Mouse (Mus musculus) limb, embryonic 10.5 days (tissue): Measurements from ENCODE around the gene Ddx39b. TPM values are rescaled to one million over a fixed set of nuclear protein-coding genes. Genes with fewer than 3 reads are reported as not detected.
A peak's percentile ranks its signal among the peaks of the same experiment; 100 is the strongest.

Experiments used
- DNase-seq: peaks from one replicate; pipeline ENCODE4 v3.0.0-alpha.2; 2017; ENCODE audit warnings: low spot score
- H3K27ac ChIP-seq: fragments of 300-500 bp; sonication (generic); 2 replicates; pipeline ENCODE4 v1.5.1; 2016; ENCODE audit warnings: mild to moderate bottlenecking
- H3K27me3 ChIP-seq: fragments of 300-500 bp; sonication (generic); 2 replicates; pipeline ENCODE4 v1.6.1; 2016; ENCODE audit warnings: low read depth, mild to moderate bottlenecking; ENCODE audit not compliant: poor library complexity, severe bottlenecking
- H3K36me3 ChIP-seq: fragments of 300-500 bp; sonication (generic); 2 replicates; pipeline ENCODE4 v1.6.1; 2016; ENCODE audit warnings: mild to moderate bottlenecking, moderate library complexity
- H3K4me1 ChIP-seq: fragments of 300-500 bp; sonication (generic); 2 replicates; pipeline ENCODE4 v1.6.1; 2016
- H3K4me3 ChIP-seq: fragments of 300-500 bp; sonication (generic); 2 replicates; pipeline ENCODE4 v1.5.1; 2016; ENCODE audit warnings: mild to moderate bottlenecking, moderate library complexity
- H3K9me3 ChIP-seq: fragments of 300-500 bp; sonication (generic); replicated peaks from 2 replicates; pipeline ENCODE4 v1.6.1; 2016; ENCODE audit warnings: mild to moderate bottlenecking
- WGBS: fragments of 180-500 bp; shearing (Covaris S2); methylation state at CpG from one replicate; pipeline ENCODE4 v1.1.7; 2016; 5-methylcytosine and 5-hydroxymethylcytosine counted together
- polyA plus RNA-seq: library from polyadenylated mRNA; unstranded; fragments of >200 nt; fragmentation: Nextera tagmentation; extraction: Ambion mirVana; gene quantifications from 2 replicates; pipeline ENCODE4 v1.2.1, GENCODE M21; 2016

Gene Ddx39b
- polyA plus RNA-seq, 1 experiment from 2014 or later, result 749 TPM

- no peaks in the 10 kb centered on the region for H3K27me3 ChIP-seq
- no peaks in the 10 kb centered on the region for H3K9me3 ChIP-seq
- DNase-seq, result no peak
- peak overlapping the region; percentile 99 for H3K4me3 ChIP-seq
- H3K27ac ChIP-seq, result peak overlapping the region; percentile 100
- 25% methylated on average over 12 of the region's 12 CpGs for WGBS
- peaks cover 41% of the 10 kb centered on the region for H3K4me1 ChIP-seq
- peaks cover 35% of the 10 kb centered on the region for H3K36me3 ChIP-seq
Measured at GRCm38 (mm10) chr17:35240384-35241304, 902 bp upstream of the Ddx39b start.

GRCm38 (mm10) chr17:35242015-35242941 is 732 bp downstream of the Ddx39b start:
- Histone ChIP-seq H3K9me3 (no peaks in the 10 kb centered on the region), H3K4me1 (peaks cover 36% of the 10 kb centered on the region), H3K27me3 (no peaks in the 10 kb centered on the region), H3K4me3 (peak overlapping the region; percentile 99), H3K36me3 (peaks cover 50% of the 10 kb centered on the region), H3K27ac (peak overlapping the region; percentile 100)
- DNase-seq, result peak; percentile 71
- WGBS, result under 1% methylated on average over 55 of the region's 55 CpGs

- Histone ChIP-seq H3K36me3 (peaks cover 55% of the 10 kb centered on the region), H3K4me1 (peaks cover 36% of the 10 kb centered on the region), H3K9me3 (no peaks in the 10 kb centered on the region), H3K27me3 (no peaks in the 10 kb centered on the region), H3K27ac (peak overlapping the region; percentile 100), H3K4me3 (peak overlapping the region; percentile 99)
- DNase-seq, result peak; percentile 61
- WGBS, result 19% methylated on average over 16 of the region's 16 CpGs
Measured at GRCm38 (mm10) chr17:35243086-35243485, 1.5 kb downstream of the Ddx39b start.

DNA sequence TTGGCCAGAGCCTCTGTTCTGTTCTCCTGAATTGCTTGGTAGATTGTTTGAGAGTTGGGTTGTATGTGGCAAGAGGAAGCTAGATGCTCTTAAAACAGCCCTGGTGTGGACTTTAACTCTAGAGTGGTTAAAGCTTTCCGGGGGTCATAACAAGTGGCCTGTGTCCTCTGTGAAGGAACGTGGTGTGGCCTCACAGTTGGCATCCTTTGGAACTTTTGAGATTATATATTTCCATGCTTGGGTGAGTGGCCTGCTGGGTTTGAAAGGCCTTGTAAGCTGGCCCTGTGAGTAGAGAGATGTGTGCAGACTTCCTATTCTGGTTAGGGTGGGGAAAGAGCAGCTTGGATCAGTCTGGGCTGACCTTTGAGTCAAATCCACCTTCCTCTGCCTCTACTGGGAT is 3.5 kb downstream of the Ddx39b start:
- peaks cover 36% of the 10 kb centered on the region for H3K4me1 ChIP-seq
- no peak overlapping the region for H3K27ac ChIP-seq
- peaks cover 74% of the 10 kb centered on the region for H3K36me3 ChIP-seq
- DNase-seq, result no peak
- no peaks in the 10 kb centered on the region for H3K9me3 ChIP-seq
- WGBS, result 86% methylated on average over 2 of the region's 2 CpGs
- H3K4me3 ChIP-seq, result peak overlapping the region; percentile 99
- no peaks in the 10 kb centered on the region for H3K27me3 ChIP-seq

DNA sequence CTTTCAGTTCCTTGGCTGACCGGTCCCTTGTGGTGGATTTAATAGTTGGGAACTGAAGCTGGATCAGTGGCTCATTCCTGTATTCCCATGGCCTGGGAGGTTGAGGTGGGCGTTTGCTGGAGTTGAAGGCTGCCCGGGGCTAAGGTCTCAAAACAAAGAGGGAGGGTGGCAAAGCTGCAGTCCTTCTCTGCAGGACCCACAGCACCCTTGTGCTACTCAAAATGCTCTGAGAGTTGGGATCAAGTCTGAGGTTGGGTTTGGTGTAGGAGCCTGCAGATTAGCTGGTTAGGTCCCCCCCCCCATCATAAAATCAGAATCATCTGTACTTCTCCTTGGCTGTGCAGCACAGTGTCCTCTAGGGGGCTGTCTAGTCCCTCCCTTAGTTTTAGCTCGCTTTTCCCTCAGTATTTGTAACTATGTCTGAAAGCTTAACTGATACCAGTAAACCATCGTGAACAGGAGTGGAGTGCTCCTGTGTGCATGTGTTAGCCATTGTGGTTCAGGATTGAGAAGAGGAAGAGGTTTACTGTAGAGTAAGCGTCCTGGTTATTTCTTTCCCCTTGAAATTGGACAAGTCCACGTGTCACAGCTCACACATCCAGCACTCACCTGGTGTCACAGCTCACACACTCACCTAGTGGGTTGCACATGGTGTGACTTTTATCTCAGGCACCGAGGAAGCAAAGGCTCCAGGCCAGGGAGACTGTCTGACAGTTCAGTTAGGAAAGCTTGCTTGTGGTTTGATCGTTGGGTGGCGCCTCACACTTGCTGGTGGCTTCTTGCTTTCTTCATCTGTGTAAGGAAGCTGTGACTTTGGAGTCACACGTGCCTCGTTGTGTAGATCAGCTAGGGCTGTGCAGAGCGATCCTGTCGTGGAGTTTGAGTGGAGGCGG is 4.4 kb downstream of the Ddx39b start:
- peaks cover 27% of the 10 kb centered on the region for H3K4me1 ChIP-seq
- H3K9me3 ChIP-seq, result no peaks in the 10 kb centered on the region
- DNase-seq, result no peak
- H3K27me3 ChIP-seq, result no peaks in the 10 kb centered on the region
- peaks cover 84% of the 10 kb centered on the region for H3K36me3 ChIP-seq
- no peak overlapping the region for H3K27ac ChIP-seq
- WGBS, result 90% methylated on average over 15 of the region's 15 CpGs
- peak overlapping the region; percentile 6; the same call in 1 of the 2 replicates for H3K4me3 ChIP-seq

DNA sequence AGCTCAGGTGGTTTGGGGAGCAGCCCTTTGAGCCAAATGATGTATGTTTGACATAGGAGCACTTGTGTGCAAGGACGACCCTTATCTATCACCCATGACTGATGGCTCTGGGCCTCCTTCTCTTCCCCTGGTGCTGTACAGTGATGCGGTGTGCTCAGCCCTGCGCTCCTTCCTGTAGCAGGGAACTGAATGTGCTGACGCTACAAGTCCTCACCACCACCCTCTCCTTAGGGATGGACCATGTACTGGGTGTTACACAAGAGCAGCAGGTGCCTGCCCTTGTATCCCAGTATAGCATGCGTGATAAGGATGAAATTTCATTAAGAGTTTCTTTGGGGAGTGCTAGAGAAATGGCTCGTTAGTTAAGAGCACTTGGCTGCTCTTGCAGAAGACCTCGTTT is 5.6 kb downstream of the Ddx39b start:
- Histone ChIP-seq H3K36me3 (peaks cover 94% of the 10 kb centered on the region), H3K9me3 (no peaks in the 10 kb centered on the region), H3K27me3 (no peaks in the 10 kb centered on the region), H3K4me3 (no peak overlapping the region), H3K27ac (no peak overlapping the region), H3K4me1 (peaks cover 26% of the 10 kb centered on the region)
- 91% methylated on average over 7 of the region's 7 CpGs for WGBS
- no peak for DNase-seq

GRCm38 (mm10) chr17:35248986-35249385 is 7.4 kb downstream of the Ddx39b start:
- H3K4me1 ChIP-seq, result peaks cover 16% of the 10 kb centered on the region
- WGBS, result 92% methylated on average over 14 of the region's 14 CpGs
- H3K4me3 ChIP-seq, result no peak overlapping the region
- H3K36me3 ChIP-seq, result peaks cover 99% of the 10 kb centered on the region
- no peak overlapping the region for H3K27ac ChIP-seq
- no peak for DNase-seq
- no peaks in the 10 kb centered on the region for H3K9me3 ChIP-seq
- no peaks in the 10 kb centered on the region for H3K27me3 ChIP-seq

GRCm38 (mm10) chr17:35249451-35250197 is 8.1 kb downstream of the Ddx39b start:
- Histone ChIP-seq H3K9me3 (no peaks in the 10 kb centered on the region), H3K4me1 (peaks cover 9% of the 10 kb centered on the region), H3K36me3 (peaks cover 98% of the 10 kb centered on the region), H3K27ac (no peak overlapping the region), H3K4me3 (no peak overlapping the region), H3K27me3 (no peaks in the 10 kb centered on the region)
- 92% methylated on average over 19 of the region's 19 CpGs for WGBS
- DNase-seq, result no peak

- no peak for DNase-seq
- Histone ChIP-seq H3K4me1 (peaks cover 4% of the 10 kb centered on the region), H3K27me3 (no peaks in the 10 kb centered on the region), H3K4me3 (no peak overlapping the region), H3K9me3 (no peaks in the 10 kb centered on the region), H3K27ac (no peak overlapping the region), H3K36me3 (peaks cover 89% of the 10 kb centered on the region)
- WGBS, result 96% methylated on average over 3 of the region's 3 CpGs
Measured at GRCm38 (mm10) chr17:35250348-35251120, 9.0 kb downstream of the Ddx39b start.

GRCm38 (mm10) chr17:35251162-35251719 is 9.7 kb downstream of the Ddx39b start:
- Histone ChIP-seq H3K36me3 (peaks cover 82% of the 10 kb centered on the region), H3K9me3 (no peaks in the 10 kb centered on the region), H3K4me1 (peaks cover 4% of the 10 kb centered on the region), H3K4me3 (no peak overlapping the region), H3K27ac (no peak overlapping the region), H3K27me3 (no peaks in the 10 kb centered on the region)
- 89% methylated on average over 15 of the region's 15 CpGs for WGBS
- DNase-seq, result no peak

- no peak for DNase-seq
Measured at GRCm38 (mm10) chr17:35251981-35252380, 10.4 kb downstream of the Ddx39b start.

More at GRCm38 (mm10) chr17:35251981-35252380, 10.4 kb downstream of the Ddx39b start:
- Histone ChIP-seq H3K36me3 (peaks cover 74% of the 10 kb centered on the region), H3K4me1 (no peaks in the 10 kb centered on the region; the same call in 1 of the 2 replicates), H3K27ac (no peak overlapping the region), H3K27me3 (no peaks in the 10 kb centered on the region), H3K9me3 (no peaks in the 10 kb centered on the region), H3K4me3 (no peak overlapping the region)
- 90% methylated on average over 5 of the region's 5 CpGs for WGBS
